Mouse (Mus musculus) hindbrain, embryonic 14.5 days (tissue): ENCODE data around the gene Tas2r134. TPM values are rescaled to one million over a fixed set of nuclear protein-coding genes. Genes with fewer than 3 reads are reported as not detected.

Experiments used
- ATAC-seq: fragments of 200-750 bp; cut with Nextera tagmentation; 2 replicates; pipeline ENCODE4 v1.8.0; 2017; ENCODE audit warnings: moderate number of reproducible peaks, mild to moderate bottlenecking, moderate TSS enrichment, moderate library complexity; ENCODE audit not compliant: low FRiP score
- DNase-seq: peaks from one replicate; pipeline ENCODE4 v3.0.0-alpha.2; 2015; ENCODE audit warnings: low spot score
- H3K27ac ChIP-seq: fragments of 300-500 bp; sonication (generic); 2 replicates; pipeline ENCODE4 v1.5.1; 2014; ENCODE audit warnings: mild to moderate bottlenecking, moderate library complexity
- H3K27me3 ChIP-seq: fragments of 300-500 bp; sonication (generic); 2 replicates; pipeline ENCODE4 v1.6.1; 2014; ENCODE audit warnings: mild to moderate bottlenecking, low read length, mixed read lengths; ENCODE audit not compliant: control insufficient read depth, insufficient read depth
- H3K36me3 ChIP-seq: fragments of 300-500 bp; sonication (generic); replicated peaks from 2 replicates; pipeline ENCODE4 v1.6.1; 2014; ENCODE audit not compliant: control insufficient read depth, insufficient read depth
- H3K4me1 ChIP-seq: fragments of 300-500 bp; sonication (generic); replicated peaks from 2 replicates; pipeline ENCODE4 v1.6.1; 2014; ENCODE audit warnings: antibody characterized with exemption, low read length, mixed read lengths; ENCODE audit not compliant: control insufficient read depth, insufficient read depth
- H3K4me2 ChIP-seq: fragments of 300-500 bp; sonication (generic); replicated peaks from 2 replicates; pipeline ENCODE4 v1.6.1; 2014; ENCODE audit warnings: mild to moderate bottlenecking, moderate library complexity
- H3K4me3 ChIP-seq: fragments of 300-500 bp; sonication (generic); replicated peaks from 2 replicates; pipeline ENCODE4 v1.5.1; 2014; ENCODE audit warnings: mild to moderate bottlenecking, low read length
- H3K9ac ChIP-seq: fragments of 300-500 bp; sonication (generic); 2 replicates; pipeline ENCODE4 v1.6.1; 2014
- H3K9me3 ChIP-seq: fragments of 300-500 bp; sonication (generic); 2 replicates; pipeline ENCODE4 v1.6.1; 2016; ENCODE audit warnings: low read length; ENCODE audit not compliant: control insufficient read depth
- WGBS: fragments of 180-500 bp; shearing (Covaris S2); extraction: QIAGEN DNeasy Blood & Tissue Kit; methylation state at CpG from one replicate; pipeline ENCODE4 v1.1.7; 2014; 5-methylcytosine and 5-hydroxymethylcytosine counted together
- polyA plus RNA-seq: library from polyadenylated mRNA; unstranded; fragments of >200 nt; fragmentation: Nextera tagmentation; extraction: Ambion mirVana; gene quantifications from 2 replicates; pipeline ENCODE4 v1.2.1, GENCODE M21; 2014

The Tas2r134 gene
- polyA plus RNA-seq, 1 experiment from 2014 or later, result not detected

DNA sequence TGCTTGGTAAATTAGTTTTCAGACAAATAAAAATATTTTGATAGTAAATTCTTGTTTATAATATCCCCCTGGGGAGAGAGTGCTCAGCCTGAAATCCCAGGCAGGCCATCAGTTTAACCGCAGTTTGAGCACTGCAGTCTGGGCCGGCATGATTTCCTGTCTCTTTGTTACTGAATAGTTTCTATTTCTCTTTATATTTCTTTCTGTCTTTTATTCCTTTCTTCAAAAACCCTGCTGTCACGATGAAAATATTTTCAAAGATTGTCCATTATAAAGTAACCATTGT, 27.2 kb upstream of the Tas2r134 start:
- Histone ChIP-seq H3K27me3 (no peaks in the 10 kb centered on the region), H3K9me3 (no peaks in the 10 kb centered on the region), H3K27ac (peak overlapping the region; percentile 82), H3K9ac (peak overlapping the region; percentile 57), H3K4me2 (peak overlapping the region; percentile 47), H3K4me1 (peaks cover 11% of the 10 kb centered on the region), H3K4me3 (peak overlapping the region; percentile 15; the same call in 1 of the 2 replicates), H3K36me3 (no peaks in the 10 kb centered on the region)
- DNase-seq (no peak), ATAC-seq (no peak)
- 18% methylated on average over 3 of the region's 3 CpGs for WGBS

DNA sequence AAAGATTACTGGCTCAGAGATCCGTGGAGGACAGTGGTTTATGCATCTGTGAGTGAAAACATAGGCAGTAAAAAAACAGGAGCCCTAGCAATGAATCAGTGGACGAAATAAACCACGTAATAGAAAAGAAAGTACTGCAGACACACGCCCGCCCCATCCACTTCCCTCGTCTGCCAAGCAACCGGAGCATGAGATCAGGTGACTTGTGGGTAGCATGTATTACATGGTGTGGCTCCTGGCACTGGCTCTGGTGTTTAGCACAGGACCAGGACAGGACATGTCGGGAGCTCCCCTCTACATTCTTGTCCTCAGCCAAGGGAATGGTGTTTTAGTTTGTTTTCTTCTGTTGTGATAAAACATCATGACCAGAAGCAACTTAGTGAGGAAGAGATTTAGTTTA, 26.4 kb upstream of the Tas2r134 start:
- ATAC-seq, result no peak
- peak overlapping the region; percentile 48; the same call in 1 of the 2 replicates for H3K27ac ChIP-seq

DNA sequence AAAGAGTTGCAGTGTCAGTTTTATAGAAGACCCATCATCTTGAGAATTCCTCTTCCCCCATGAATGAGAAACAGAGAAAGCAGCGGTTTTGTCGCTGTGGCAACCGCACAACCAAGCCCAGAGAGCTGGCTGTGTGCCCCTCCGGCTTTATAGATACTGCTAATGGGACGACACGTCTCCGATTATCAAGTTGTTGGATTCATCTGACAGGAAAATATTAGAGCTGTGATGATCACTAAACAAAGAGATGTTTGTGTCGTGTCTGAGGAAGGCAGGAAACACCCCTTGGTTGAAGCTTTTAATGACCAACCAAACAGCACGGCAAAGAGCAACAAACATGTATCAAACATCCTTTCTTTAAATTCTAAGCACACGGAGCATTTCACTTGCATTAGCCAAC, 17.0 kb upstream of the Tas2r134 start:
- ATAC-seq, result peak; percentile 57; the same call in 1 of the 2 replicates
- H3K27me3 ChIP-seq, result no peaks in the 10 kb centered on the region
- H3K4me3 ChIP-seq, result peak overlapping the region; percentile 16
- H3K4me2 ChIP-seq, result peak overlapping the region; percentile 49
- peak; percentile 67 for DNase-seq
- H3K36me3 ChIP-seq, result no peaks in the 10 kb centered on the region
- H3K4me1 ChIP-seq, result peaks cover 11% of the 10 kb centered on the region
- H3K9me3 ChIP-seq, result no peaks in the 10 kb centered on the region
- peak overlapping the region; percentile 64 for H3K27ac ChIP-seq
- peak overlapping the region; percentile 42; the same call in 1 of the 2 replicates for H3K9ac ChIP-seq
- 9% methylated on average over 10 of the region's 10 CpGs for WGBS

More for the DNA sequence above, 26.4 kb upstream of the Tas2r134 start:
- Histone ChIP-seq H3K4me3 (no peak overlapping the region), H3K36me3 (no peaks in the 10 kb centered on the region), H3K4me2 (no peak overlapping the region), H3K9ac (no peak overlapping the region), H3K27me3 (no peaks in the 10 kb centered on the region), H3K9me3 (no peaks in the 10 kb centered on the region), H3K4me1 (peaks cover 11% of the 10 kb centered on the region)
- no peak for DNase-seq
- WGBS, result 54% methylated on average over 8 of the region's 8 CpGs

DNA sequence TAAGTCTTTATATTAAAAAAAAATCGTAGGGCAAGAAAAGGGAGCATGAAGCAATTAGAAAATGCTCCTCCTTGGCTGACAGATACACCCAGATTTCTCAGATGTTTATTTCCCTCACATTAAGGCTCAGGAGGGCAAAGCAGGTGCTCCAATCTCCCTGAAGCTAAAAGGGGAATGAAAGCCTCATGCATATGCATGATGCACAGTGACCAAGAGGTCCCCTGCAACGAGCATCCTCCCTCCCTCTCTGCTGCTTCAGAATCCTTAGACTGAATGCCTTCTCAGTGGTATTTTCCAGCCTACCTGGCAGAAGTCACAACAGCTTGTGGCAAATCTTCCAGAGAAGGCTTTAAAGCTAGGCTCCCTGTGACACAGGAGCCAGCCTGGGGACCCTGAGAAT, 16.4 kb upstream of the Tas2r134 start:
- H3K4me3 ChIP-seq, result no peak overlapping the region
- H3K9me3 ChIP-seq, result no peaks in the 10 kb centered on the region
- peaks cover 11% of the 10 kb centered on the region for H3K4me1 ChIP-seq
- no peak for DNase-seq
- H3K27me3 ChIP-seq, result no peaks in the 10 kb centered on the region
- peak overlapping the region; percentile 49 for H3K4me2 ChIP-seq
- no peaks in the 10 kb centered on the region for H3K36me3 ChIP-seq
- 9% methylated on average over 2 of the region's 2 CpGs for WGBS
- ATAC-seq, result peak; percentile 51; the same call in 1 of the 2 replicates
- H3K9ac ChIP-seq, result no peak overlapping the region
- H3K27ac ChIP-seq, result peak overlapping the region; percentile 64

DNA sequence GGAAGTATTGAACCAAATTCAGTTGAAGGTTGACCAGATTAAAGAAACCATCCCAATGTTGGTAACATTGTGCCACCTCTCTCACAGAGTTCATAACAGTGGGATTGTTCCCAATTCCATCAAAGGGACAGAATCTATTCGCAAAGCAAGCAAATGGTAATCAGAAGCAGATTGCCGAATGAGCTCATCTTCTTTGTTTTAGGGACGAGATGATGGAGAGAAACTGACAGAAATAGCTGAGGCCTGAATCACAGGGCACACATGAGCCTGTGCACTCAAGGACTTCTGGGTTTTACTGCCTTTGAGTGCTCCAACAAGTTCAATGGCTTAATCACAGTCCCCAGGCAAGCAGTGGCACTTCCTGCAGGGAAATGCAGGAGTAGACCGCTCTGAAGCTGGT, 13.6 kb upstream of the Tas2r134 start:
- 76% methylated on average over 4 of the region's 4 CpGs for WGBS
- Histone ChIP-seq H3K4me1 (peaks cover 11% of the 10 kb centered on the region), H3K36me3 (no peaks in the 10 kb centered on the region), H3K9ac (no peak overlapping the region), H3K9me3 (no peaks in the 10 kb centered on the region), H3K27ac (no peak overlapping the region), H3K4me3 (no peak overlapping the region), H3K27me3 (no peaks in the 10 kb centered on the region), H3K4me2 (no peak overlapping the region)
- ATAC-seq (no peak), DNase-seq (no peak)

DNA sequence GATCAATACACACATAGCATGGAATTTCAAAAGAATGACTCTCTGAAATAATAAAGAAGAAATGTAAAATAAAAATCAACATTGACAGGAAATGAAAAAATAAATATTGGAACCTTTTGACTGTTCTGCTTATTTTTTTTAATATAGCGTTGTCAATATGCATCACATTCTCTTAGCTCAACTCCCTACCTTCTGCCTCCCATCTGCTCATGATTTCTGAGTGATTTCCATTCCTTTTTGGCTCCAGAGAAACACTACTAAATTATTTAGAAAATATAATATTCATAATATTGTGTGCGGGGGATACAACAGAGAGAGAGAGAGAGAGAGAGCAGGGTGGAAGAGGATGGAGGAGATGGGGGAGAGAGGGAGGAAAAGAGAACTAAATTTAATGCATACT, 5.4 kb upstream of the Tas2r134 start:
- Histone ChIP-seq H3K4me3 (no peak overlapping the region), H3K27me3 (no peaks in the 10 kb centered on the region), H3K36me3 (no peaks in the 10 kb centered on the region), H3K9me3 (no peaks in the 10 kb centered on the region), H3K9ac (no peak overlapping the region), H3K4me1 (no peaks in the 10 kb centered on the region), H3K4me2 (no peak overlapping the region), H3K27ac (no peak overlapping the region)
- DNase-seq (no peak), ATAC-seq (no peak)
- 88% methylated on average over 2 of the region's 2 CpGs for WGBS

DNA sequence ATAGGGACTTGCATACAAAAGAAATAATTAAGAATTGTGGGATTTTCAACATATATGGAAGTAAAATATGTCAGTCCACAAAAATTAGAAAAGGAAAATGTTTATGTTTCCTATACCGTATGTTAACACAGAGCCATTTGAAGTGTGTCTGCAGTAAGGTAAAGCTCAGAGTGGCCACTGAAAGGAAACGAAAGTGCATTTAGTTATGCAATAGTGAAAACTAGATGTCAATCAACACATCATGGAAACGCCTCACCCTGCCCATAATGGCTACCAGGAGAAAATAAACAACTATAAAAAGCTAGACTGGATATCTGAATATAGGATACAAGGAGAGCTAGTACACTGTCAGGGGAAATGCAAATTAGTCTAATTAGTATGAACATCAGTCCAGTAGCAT, 1.3 kb upstream of the Tas2r134 start:
- ATAC-seq (no peak), DNase-seq (no peak)
- Histone ChIP-seq H3K36me3 (no peaks in the 10 kb centered on the region), H3K9ac (no peak overlapping the region), H3K9me3 (no peaks in the 10 kb centered on the region), H3K4me3 (no peak overlapping the region), H3K27ac (no peak overlapping the region), H3K4me2 (no peak overlapping the region), H3K4me1 (no peaks in the 10 kb centered on the region), H3K27me3 (no peaks in the 10 kb centered on the region)
- 76% methylated on average over 3 of the region's 3 CpGs for WGBS

DNA sequence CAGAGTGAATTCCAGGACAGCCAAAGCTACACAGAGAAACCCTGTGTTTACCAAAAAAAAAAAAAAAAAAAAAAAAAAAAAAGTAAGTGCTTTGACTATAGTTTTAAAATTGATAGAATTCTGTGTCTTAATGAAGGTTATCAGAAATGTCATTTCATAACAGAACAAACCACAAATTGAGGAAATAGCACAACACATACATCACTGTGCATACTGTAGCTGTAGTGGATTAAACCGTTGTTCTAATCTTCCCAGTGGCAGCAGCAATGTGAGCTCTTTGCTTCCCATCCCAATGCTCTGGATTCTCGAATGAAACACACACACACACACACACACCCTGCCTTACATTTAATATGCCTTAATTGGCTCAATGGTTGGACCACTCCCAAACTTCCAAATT, 4.1 kb downstream of the Tas2r134 start:
- no peak overlapping the region for H3K9ac ChIP-seq
- no peak overlapping the region for H3K27ac ChIP-seq
- no peak overlapping the region for H3K4me3 ChIP-seq
- no peaks in the 10 kb centered on the region for H3K27me3 ChIP-seq
- H3K4me2 ChIP-seq, result no peak overlapping the region
- no peaks in the 10 kb centered on the region for H3K9me3 ChIP-seq
- DNase-seq, result no peak
- no peaks in the 10 kb centered on the region for H3K4me1 ChIP-seq
- H3K36me3 ChIP-seq, result no peaks in the 10 kb centered on the region
- WGBS, result 90% methylated on average over 2 of the region's 2 CpGs
- ATAC-seq, result no peak

DNA sequence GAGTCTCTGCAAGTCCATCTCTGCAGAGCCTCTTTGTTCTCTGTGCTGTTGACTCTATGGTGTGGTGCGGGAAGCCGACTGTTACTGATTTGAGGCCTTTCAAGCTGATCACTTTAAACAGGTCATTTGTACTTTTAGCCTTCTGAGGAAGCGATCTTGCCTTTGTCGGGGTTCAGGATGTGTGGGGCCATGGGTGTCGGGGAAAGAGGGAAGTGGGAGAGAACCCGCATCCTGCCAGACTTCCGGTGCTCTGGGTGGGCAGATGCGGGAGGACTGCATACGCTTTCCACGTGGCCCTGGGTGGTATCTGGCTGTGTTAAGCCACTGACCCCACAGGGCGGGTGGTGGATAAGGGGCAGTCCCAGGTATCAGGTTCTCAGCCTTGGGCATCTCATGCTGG, 10.4 kb downstream of the Tas2r134 start:
- Histone ChIP-seq H3K9ac (no peak overlapping the region), H3K4me2 (no peak overlapping the region), H3K36me3 (no peaks in the 10 kb centered on the region), H3K4me3 (no peak overlapping the region), H3K9me3 (no peaks in the 10 kb centered on the region), H3K27me3 (no peaks in the 10 kb centered on the region), H3K27ac (no peak overlapping the region), H3K4me1 (no peaks in the 10 kb centered on the region)
- ATAC-seq (no peak), DNase-seq (no peak)
- WGBS, result 84% methylated on average over 11 of the region's 11 CpGs

DNA sequence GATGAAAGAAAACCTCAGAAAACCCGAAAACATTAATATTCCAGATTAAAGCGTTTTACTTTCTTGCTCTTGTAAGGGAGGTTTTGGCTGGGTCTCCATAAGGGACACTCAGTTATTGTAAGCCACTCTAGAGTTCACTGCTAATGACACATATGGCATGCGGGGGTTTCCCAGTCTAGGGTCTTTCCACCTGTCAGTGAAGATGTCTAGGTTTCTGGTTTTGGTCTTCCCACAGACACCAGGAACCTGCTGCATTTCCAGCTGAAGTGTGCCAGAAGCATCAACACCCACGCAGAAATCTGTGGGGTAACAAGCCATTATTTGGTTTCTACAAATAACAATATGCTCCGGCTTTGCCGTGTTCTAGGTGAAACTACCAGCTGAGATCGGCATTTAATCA, 14.3 kb downstream of the Tas2r134 start:
- Histone ChIP-seq H3K9ac (no peak overlapping the region), H3K27me3 (no peaks in the 10 kb centered on the region), H3K27ac (no peak overlapping the region), H3K4me2 (no peak overlapping the region), H3K36me3 (no peaks in the 10 kb centered on the region), H3K4me3 (no peak overlapping the region), H3K4me1 (no peaks in the 10 kb centered on the region), H3K9me3 (no peaks in the 10 kb centered on the region)
- DNase-seq (no peak), ATAC-seq (no peak)
- 92% methylated on average over 7 of the region's 7 CpGs for WGBS
